Mouse (Mus musculus): Measurements from ENCODE around the gene Golt1a.

Golt1a gene

GRCm38 (mm10) chr1:133350210-133350609, 40.6 kb downstream of the Golt1a start, which contains the start of gene Ren1:
Ren1 (plus strand) TSS chr1:133350510.
- no peak for DNase-seq

DNA sequence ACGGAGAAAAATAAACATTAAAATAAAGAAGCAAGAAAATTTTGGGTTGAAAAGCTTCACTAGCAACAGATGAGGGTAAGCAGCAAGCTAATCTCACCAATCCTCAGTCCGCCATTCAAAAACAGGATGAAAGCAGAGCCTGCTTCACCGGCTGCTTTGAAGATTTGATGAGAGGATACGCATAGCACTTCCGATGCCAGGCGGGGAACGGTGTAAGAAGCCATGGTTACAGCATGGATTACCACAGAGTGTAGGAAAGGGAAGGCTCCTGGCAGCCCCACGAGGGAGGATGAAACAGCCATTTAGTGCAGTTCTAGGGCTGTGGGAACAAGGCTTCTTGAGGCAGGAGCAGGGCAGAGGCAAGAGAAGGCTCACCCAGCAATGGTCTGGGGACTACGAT, 42.2 kb downstream of the Golt1a start:
- no peak for DNase-seq

GRCm38 (mm10) chr1:133353371-133353809, 43.8 kb downstream of the Golt1a start:
- DNase-seq, result peak; percentile 58

GRCm38 (mm10) chr1:133355469-133355868, 45.9 kb downstream of the Golt1a start:
- no peak for DNase-seq

DNA sequence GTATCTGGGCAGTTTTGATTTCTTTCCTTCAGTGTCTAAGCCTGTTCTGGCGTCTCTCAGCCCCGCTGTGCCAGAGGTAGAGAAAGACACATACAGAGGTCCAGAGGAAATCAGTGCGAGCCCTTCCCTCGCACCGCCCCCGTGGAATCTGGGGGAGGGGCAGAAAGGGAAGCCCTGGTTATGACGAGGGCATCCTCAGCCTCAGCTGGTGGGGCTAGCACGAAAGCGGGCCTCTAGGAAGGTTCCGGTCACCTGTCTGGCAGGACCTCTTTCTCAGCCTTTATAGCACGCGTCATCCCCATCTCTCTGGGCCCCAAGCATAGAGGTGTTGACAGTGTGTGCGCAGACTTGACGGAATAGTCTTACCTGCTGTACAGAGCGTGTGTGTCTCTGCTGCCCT, 46.3 kb downstream of the Golt1a start:
- DNase-seq, result no peak

DNA sequence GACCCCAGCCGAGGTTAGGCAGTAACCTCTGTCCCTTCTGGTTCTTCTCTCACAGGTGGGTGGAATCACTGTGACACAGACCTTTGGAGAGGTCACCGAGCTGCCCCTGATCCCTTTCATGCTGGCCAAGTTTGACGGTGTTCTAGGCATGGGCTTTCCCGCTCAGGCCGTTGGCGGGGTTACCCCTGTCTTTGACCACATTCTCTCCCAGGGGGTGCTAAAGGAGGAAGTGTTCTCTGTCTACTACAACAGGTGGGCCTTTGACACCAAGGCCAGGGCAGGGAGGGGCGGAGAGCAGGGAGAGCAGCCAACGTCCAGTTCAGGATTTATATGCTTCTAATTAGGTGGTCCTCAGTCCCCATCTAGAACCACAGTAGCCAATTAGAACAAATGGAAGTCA, 46.7 kb downstream of the Golt1a start:
- DNase-seq, result no peak

GRCm38 (mm10) chr1:133361006-133361405, 51.4 kb downstream of the Golt1a start:
- DNase-seq, result no peak

DNA sequence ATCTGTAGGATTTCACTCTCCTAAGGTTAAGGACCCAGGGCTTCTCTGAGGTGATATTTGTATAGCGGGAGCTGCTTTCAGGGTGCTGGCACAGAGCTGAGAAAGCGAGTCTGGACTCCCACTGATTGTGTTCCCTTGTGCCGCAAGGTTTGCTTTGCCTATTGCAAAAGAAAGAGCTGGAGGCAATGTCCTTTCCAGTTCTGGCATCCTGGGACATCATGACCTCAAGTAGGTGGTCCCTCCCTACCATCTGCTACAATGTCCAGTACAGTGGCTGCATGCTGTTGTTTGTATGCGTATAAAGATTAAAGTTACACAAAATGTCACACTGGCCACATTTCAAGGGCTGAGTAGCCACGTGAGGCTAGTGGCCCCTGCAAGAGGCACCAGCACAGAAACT, 52.5 kb downstream of the Golt1a start:
- no peak for DNase-seq

- DNase-seq, result peak; percentile 81
Observed at GRCm38 (mm10) chr1:133363276-133364021, 53.8 kb downstream of the Golt1a start, which contains the start of gene Etnk2. Etnk2 (plus strand) TSS chr1:133363572.

- no peak for DNase-seq
Observed at GRCm38 (mm10) chr1:133364022-133364630, 54.5 kb downstream of the Golt1a start.

DNA sequence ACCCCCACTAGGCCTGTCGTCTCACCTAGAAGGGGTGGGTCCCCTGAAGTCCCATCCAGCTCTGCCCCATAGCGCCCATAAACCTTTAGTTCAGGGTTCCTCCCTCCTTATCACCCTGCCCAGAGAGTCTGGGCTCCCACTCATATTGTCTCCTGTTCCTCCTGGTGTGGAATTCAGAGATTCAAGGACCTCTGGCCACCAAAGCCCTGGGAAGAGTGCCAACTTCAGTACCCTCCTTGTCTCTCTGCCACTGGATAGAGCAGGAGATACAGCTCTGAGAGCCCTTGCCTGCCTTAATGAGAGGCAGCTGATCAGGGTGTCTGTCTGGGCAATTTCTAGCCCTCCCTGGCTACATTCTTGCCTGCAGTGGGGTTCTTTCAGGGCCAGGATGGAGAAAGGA, 55.3 kb downstream of the Golt1a start:
- DNase-seq, result no peak

GRCm38 (mm10) chr1:133366951-133367605, 57.5 kb downstream of the Golt1a start:
- no peak for DNase-seq

- DNase-seq, result no peak
Observed at GRCm38 (mm10) chr1:133367606-133368488, 58.2 kb downstream of the Golt1a start.

GRCm38 (mm10) chr1:133368644-133369043, 59.0 kb downstream of the Golt1a start:
- no peak for DNase-seq

DNA sequence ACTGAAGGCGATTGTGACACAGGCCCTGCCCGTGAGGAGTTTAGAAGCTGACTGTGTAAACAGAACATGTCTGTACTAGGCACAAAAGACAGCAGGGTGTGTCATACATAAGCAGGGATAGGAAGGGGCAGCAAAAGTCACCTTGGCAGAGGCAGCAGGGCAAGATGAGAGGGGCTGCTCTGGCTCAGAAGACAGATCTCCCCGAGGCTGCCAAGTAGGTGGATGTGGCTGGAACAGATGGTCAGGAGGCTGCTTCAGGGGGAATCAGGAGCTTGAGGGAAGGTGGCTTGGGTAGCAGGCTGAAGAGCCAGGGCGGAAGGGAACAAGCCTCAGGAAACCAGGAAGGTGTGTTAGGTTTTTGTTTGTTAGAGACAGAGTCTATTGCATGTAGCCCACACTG, 60.8 kb downstream of the Golt1a start:
- DNase-seq, result no peak

GRCm38 (mm10) chr1:133371431-133371830, 61.8 kb downstream of the Golt1a start:
- DNase-seq, result no peak

GRCm38 (mm10) chr1:133372113-133372512, 62.5 kb downstream of the Golt1a start:
- peak; percentile 42 for DNase-seq
